ENCODE assay signal across 10 mouse cellular contexts in the genomic region with DNA sequence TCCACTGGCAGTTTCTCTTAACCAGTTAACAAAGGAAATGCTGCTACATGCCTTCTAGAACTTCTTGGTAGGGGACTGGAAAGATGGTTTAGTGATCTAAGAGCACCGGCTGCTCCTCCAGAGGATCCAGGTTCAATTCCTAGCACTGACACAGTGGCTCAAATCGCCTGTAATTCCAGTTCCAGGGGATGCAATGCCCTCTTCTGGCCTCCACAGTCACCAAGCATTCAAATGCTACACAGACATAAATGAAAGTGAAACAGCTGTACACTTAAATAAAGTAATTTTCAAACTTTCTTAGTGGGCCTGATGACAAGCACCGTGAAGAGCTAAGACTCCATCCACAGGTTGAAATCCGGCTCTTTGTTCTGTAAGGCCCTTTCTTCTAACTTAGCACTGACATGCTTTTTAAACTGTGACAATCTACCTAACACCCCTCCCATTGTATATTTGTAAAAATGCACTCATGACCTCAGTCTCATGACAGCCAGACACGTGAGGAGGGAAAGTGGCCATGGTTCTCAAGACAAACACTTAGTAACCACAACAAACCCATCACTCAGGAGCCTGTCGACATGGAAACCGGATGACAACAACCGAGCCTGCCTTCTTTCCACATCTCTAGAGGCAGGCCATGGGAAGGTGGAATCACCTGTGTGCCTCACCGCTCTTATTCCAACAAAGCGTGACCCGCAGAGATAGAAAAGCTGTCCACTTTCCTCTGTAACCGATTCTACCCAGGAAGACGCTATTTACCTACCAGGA.
A peak's percentile ranks its signal among the peaks of the same experiment; 100 is the strongest.
DNase-seq lines count a peak whose midpoint lies in the region; ATAC-seq and TF ChIP-seq lines count a peak whose summit lies in the region.
"Had no signal": no experiment of that assay in that cellular context is flagged by ENCODE, and none has a peak within 500 bp of the region (broad histone marks: within the 10 kb centered on the region; RNA-seq: fewer than 3 reads in every experiment).

No protein-coding gene starts in this region.

- peaks cover 13% of the 10 kb centered on the region; the same call in 1 of the 2 replicates for H3K36me3 ChIP-seq in heart, embryonic 10.5 days
- H3K36me3 ChIP-seq in hindbrain, postnatal 0 days (ENCODE audit: insufficient read depth, low read length), result no peaks in the 10 kb centered on the region
- H3K36me3 ChIP-seq in neural tube, embryonic 13.5 days, result no peaks in the 10 kb centered on the region

- no peak overlapping the region for H3K4me3 ChIP-seq in heart, embryonic 10.5 days
- no peak overlapping the region for H3K4me3 ChIP-seq in cortical plate, adult 2 months (ENCODE audit: insufficient read depth, low read length)
- no peak overlapping the region for H3K4me3 ChIP-seq in hindbrain, postnatal 0 days (ENCODE audit: low read length)
- no peak overlapping the region for H3K4me3 ChIP-seq in neural tube, embryonic 13.5 days
- H3K4me3 ChIP-seq: embryonic facial prominence, embryonic 12.5 days had no signal

- no peaks in the 10 kb centered on the region for H3K9me3 ChIP-seq in heart, embryonic 10.5 days
- H3K9me3 ChIP-seq in hindbrain, postnatal 0 days (ENCODE audit: low read length), result no peaks in the 10 kb centered on the region
- H3K9me3 ChIP-seq in neural tube, embryonic 13.5 days, result no peaks in the 10 kb centered on the region
- H3K9me3 ChIP-seq: embryonic facial prominence, embryonic 12.5 days had no signal

- peak; percentile 55 to 74 for DNase-seq in heart, adult 18-20 months
- DNase-seq in heart, embryonic 10.5 days (ENCODE audit: low spot score), result no peak
- DNase-seq in hindbrain, postnatal 0 days (ENCODE audit: low spot score), result no peak
- no peak for DNase-seq in testis, postnatal 10 days (ENCODE audit: low spot score)
- no peak for DNase-seq in cerebellum, postnatal 25 days

- no peak for TF ChIP-seq POLR2A in cortical plate, adult 2 months (IDR thresholded peaks at IDR 0.05; ENCODE audit: extremely low read depth, insufficient read depth, low read length)

- H3K27me3 ChIP-seq in heart, embryonic 10.5 days (ENCODE audit: insufficient read depth, poor library complexity, severe bottlenecking), result no peaks in the 10 kb centered on the region
- no peaks in the 10 kb centered on the region for H3K27me3 ChIP-seq in hindbrain, postnatal 0 days (ENCODE audit: insufficient read depth, low read length)
- no peaks in the 10 kb centered on the region for H3K27me3 ChIP-seq in neural tube, embryonic 13.5 days
- H3K27me3 ChIP-seq: embryonic facial prominence, embryonic 12.5 days had no signal

- WGBS in heart, embryonic 10.5 days, result 65% methylated on average over 13 of the region's 13 CpGs
- WGBS in hindbrain, postnatal 0 days, result 56% methylated on average over 13 of the region's 13 CpGs
- 55% methylated on average over 13 of the region's 13 CpGs for WGBS in neural tube, embryonic 13.5 days

- H3K4me1 ChIP-seq in heart, embryonic 10.5 days, result peaks cover 58% of the 10 kb centered on the region
- peaks cover 4% of the 10 kb centered on the region for H3K4me1 ChIP-seq in cortical plate, adult 2 months (ENCODE audit: control insufficient read depth, insufficient read depth, low read length)
- peaks cover 29% of the 10 kb centered on the region; the same call in 1 of the 2 replicates for H3K4me1 ChIP-seq in hindbrain, postnatal 0 days (ENCODE audit: insufficient read depth, low read length)
- peaks cover 84% of the 10 kb centered on the region for H3K4me1 ChIP-seq in neural tube, embryonic 13.5 days (replicated peaks)

- no peak for ATAC-seq in hindbrain, postnatal 0 days
- peak; percentile 24; the same call in 1 of the 2 replicates for ATAC-seq in neural tube, embryonic 13.5 days (ENCODE audit: low read depth)
- no peak for ATAC-seq in activated CD4-positive, CD25-positive, alpha-beta regulatory T cell, adult 4 months

- peak overlapping the region; percentile 10; the same call in 1 of the 2 replicates for H3K4me2 ChIP-seq in hindbrain, postnatal 0 days (ENCODE audit: low read depth, low read length)
- peak overlapping the region; percentile 35 for H3K4me2 ChIP-seq in neural tube, embryonic 13.5 days
- H3K4me2 ChIP-seq: embryonic facial prominence, embryonic 12.5 days had no signal

- TF ChIP-seq CTCF in cortical plate, adult 2 months (IDR thresholded peaks at IDR 0.05; ENCODE audit: extremely low read depth, insufficient read depth, low read length), result 0 out of 2 replicates have a peak, but pooled peaks have one; percentile 2
- TF ChIP-seq CTCF in hindbrain, postnatal 0 days (IDR thresholded peaks at IDR 0.05; ENCODE audit: low read depth), result peak; percentile 45; the same call in 1 of the 2 replicates

- no peak overlapping the region for H3K9ac ChIP-seq in hindbrain, postnatal 0 days (replicated peaks; ENCODE audit: low read length)
- 0 out of 2 replicates have a peak overlapping the region, but pooled peaks have one; percentile 12 for H3K9ac ChIP-seq in neural tube, embryonic 13.5 days
- H3K9ac ChIP-seq: embryonic facial prominence, embryonic 12.5 days had no signal

- H3K27ac ChIP-seq in heart, embryonic 10.5 days, result no peak overlapping the region; the same call in 1 of the 2 replicates
- no peak overlapping the region; the same call in 1 of the 2 replicates for H3K27ac ChIP-seq in cortical plate, adult 2 months (ENCODE audit: insufficient read depth, low read length)
- H3K27ac ChIP-seq in hindbrain, postnatal 0 days, result peak overlapping the region; percentile 82
- H3K27ac ChIP-seq in neural tube, embryonic 13.5 days (replicated peaks), result peak overlapping the region; percentile 92
- H3K27ac ChIP-seq: macrophage had no signal

Comparison
In these comparisons a context has a peak if more than half of its experiments do, and no peak if none do; other contexts are left out.
1. DNase-seq: peak in heart, adult 18-20 months (2 of 2); none in heart, embryonic 10.5 days (single experiment), hindbrain, postnatal 0 days (single experiment), testis, postnatal 10 days (single experiment) and cerebellum, postnatal 25 days (0 of 2).
2. H3K27ac ChIP-seq: peak in hindbrain, postnatal 0 days (single experiment) and neural tube, embryonic 13.5 days (single experiment); none in heart, embryonic 10.5 days (single experiment) and cortical plate, adult 2 months (single experiment).